Mouse (Mus musculus) bone marrow, adult 2 months (tissue): ENCODE results near the gene Mfap3l.

Source experiments
- CTCF ChIP-seq: fragments of 200-500 bp; IDR thresholded peaks from 2 replicates; pipeline ENCODE4 v1.5.1; 2011; ENCODE audit warnings: low read length, control low read depth; ENCODE audit not compliant: control insufficient read depth, insufficient read depth
- POLR2A ChIP-seq: fragments of 200-500 bp; IDR thresholded peaks from 2 replicates; pipeline ENCODE4 v1.6.1; 2011; ENCODE audit warnings: low read depth, mild to moderate bottlenecking, control low read depth, low read length, borderline replicate concordance; ENCODE audit not compliant: control insufficient read depth

DNA sequence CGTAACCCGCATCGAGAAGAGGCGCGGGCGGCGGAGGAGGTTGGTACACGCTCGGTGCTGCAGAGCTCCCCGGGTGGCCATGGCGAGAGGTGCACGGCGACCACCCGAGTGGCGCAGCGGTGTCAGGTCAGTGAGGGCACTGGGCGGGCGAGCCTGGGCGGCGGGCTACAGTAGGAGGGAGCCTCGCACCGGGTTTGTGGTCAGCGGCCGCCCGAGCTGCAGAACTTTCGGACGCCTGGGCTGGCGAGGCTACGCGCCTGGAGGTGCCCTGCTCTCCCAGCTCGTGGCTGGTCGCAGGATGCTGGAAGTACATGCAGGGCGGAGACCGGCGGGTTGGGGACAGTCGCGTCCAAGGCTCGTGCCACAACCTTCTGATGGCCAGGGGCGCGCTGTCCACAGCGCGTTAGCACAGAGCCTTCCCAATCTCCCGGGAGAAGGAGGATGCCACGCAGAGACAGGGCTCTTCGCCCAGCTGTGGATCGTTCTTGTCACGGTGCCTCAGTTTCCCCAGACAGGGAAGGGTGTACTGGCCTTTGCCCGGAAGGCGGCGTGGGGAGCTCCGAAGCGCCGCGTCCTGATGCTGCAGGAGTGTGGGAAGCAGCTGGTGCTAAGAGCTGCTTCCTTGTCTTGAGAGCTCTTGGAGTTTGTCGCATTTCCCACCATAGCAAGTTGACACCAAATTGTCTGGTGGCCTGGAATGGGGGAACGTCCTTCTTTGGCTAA, 467 bp downstream of the Mfap3l start:
- TF ChIP-seq POLR2A (no peak), CTCF (no peak)
